Mouse (Mus musculus) adipocyte (in vitro differentiated cells): ENCODE measurements around the gene Arhgap25.
"Not testable (repeated sequence)": the region's sequence is repeated elsewhere in the genome, so short reads cannot be mapped to it uniquely, and the experiment has no call there.

Experiments used
- DNase-seq: peaks from one replicate; pipeline ENCODE4 v3.0.0-alpha.2; 2016; ENCODE audit warnings: low spot score

Gene Arhgap25

DNA sequence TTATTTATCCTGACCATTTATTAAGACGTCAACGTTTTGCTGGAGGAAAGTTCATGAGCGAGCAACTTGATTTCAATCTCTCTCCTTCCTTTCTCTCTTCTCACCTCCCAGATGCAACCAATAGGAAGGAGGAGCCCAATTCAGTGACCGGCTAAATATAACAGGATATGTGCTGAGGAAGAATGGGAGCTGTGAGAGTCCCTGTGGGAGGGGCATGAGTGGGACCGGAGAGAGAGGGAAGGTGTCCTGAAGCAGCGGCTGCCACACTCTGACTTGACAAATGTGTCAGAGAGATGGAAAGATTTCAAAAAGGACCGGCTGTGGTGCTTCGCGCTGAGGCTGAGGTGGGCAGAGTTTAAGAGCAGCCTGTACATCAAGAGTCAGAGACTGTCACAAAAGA lies 2.6 kb upstream of the Arhgap25 start:
- DNase-seq: no peak

DNA sequence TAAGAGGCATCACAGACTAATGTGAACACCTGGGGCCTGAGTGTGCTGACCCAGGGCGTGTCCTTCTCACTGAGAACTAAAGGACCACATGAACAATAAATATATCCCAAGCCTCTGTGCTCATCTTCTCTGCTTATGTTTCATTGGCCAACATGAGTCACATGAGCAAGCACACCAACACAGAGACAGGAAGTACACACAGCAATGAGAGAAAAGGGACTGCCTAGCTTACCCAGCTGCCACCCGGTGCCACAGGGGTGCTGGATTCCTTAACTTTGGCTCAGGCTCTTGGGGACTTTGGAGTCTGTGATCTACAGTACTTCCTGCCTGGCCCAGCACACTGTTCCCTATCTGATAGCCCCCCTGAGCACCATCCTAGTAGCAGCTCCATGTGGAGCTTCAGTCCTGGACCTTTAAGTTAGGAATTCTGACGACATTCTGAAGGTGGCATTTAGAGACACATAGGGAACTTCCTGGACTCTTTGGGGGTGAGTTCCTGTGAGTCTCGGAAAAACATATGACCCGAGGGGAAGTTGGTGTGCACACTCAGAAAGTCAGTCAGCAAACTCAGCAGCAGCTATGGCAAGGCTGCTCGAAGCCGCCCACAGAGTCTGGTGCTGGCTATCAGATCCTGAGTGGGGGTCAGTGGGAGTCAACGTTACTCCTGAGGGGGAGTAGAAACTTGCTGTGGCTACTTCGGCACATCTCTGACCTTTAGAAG lies 2.0 kb upstream of the Arhgap25 start:
- DNase-seq: no peak

DNA sequence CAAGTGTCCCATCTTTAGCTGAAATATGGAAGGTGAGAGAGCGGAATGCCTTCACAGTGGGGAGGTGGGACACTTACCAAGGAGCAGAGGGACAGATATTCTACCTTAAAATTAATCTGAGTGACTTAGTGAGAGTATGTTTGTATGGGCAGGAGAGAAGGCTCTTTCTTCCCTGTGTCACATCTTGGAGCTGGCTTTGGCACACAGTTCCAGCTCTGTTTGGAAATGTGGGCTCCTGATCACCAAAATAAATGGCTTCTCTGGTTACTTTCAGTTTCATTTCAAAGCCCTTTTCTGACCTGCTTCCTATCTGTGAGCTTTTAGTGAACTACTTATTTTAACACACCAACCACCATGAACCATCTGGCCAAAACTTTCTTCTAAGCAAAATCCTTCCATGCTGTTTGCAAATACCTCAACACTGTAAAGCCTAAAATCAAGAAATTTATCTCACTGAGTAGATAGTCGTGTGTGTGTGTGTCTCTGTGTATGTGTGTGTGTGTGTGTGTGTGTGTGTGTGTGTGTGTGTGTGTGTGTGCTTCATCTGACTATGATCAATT lies 1.5 kb downstream of the Arhgap25 start:
- DNase-seq: peak; percentile 52

DNA sequence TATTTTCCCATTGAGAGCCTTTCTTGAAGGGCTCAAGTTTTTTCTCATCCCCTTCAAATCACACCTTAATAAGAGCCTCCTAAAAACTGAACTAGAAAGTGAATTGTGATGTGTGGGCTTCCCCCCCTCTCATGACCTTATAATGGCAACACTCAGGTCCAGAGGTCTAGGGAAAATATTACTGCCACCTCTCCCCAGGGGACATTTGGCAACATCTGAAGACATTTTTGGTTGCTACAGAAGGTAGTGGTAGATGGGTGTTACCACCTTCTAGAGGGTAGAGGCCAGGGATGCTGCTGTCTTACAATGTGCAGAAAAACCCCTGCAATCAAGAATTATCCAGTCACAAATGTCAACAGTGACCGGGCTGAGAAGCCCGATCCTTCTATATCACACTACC lies 2.7 kb downstream of the Arhgap25 start:
- no peak for DNase-seq

DNA sequence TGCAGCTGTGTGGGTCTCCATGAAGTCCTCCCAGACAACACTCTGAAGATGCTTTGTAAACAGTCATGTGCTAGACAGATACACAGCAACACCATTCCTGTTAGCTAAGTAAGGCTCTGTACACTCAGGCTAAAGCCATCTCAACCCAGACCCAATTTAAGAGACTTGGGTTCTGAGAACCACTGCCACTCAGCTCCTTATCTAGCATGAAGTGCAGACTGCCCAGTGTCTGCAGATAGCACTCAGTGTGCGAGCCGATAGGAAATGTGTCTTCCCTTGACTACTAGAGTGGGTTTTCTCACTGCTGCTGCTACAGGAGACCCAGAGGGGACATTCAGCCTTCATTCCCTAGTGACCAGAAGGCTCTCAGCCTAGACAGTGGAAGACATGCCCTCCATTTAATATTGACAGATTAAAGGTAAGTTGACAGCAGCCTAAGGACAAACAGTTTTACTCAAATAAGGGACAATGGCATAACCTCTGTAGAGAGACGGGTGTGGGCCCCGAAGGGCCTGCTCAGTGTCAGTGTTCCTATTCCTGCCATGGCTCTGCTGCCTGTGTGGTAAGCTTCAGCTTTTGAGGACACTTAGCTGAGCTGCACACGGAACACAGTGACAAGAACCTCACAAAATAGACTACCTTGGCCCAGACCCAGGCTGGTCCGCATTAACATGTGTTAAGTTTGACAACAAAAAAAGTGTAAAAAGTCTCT lies 5.1 kb downstream of the Arhgap25 start:
- DNase-seq: no peak

DNA sequence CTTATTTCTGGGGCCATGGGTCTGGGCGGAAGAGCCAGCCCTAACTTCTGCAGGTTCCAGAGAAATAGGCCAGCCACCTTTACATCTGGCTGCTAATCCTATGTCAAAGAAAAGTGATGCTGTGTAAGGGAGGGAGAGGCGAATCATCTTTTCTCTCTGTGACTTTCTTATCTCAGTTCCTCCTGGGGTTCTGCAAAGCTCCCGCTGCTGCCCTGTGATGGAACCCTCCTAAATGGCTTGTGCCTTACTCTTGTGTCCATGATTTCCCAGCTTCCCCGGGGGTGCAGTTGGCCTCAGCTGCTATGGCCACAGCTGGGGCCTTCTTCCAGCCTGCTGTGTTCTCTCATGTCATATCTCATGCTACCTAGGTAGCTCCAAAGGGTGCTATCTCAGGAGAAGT lies 5.7 kb downstream of the Arhgap25 start:
- no peak for DNase-seq

DNA sequence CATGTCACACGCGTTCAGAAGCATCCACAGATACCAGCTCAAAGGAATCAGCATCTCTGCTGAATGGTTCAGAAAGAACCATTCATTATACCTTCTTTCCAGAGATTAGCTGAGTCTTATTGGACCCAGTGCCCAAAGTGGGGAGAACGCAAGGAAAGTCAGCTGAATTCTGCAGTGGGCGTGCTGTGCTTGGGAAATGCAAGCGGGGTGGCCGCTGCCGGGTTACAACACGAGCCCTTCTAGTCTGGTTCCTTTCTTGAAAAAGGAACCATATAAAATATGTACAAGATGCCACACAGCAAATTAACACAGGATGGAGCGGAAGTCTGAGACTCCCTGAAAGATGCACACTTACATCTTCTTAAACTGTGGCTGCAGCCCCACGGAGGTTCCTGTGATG lies 7.9 kb downstream of the Arhgap25 start:
- no peak for DNase-seq

DNA sequence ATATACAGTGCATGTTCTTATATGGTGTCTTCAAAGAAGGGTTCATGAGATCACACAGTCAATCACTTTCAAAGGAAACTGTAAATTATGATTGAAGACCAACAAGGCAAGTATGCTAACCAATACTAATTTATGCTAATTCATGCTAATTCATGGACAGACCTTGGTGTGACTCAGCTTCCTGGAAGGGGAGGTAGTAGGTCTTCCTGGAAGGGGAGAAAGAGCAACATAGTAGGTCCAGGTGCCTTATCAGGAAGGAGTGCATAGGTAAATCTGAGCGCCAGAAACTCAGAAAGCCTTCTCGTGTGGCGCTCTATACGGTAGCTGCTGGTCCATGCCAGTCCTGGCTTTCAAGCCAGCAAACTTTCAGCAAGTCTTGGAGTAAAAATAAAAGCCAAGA lies 8.8 kb downstream of the Arhgap25 start:
- DNase-seq: no peak

DNA sequence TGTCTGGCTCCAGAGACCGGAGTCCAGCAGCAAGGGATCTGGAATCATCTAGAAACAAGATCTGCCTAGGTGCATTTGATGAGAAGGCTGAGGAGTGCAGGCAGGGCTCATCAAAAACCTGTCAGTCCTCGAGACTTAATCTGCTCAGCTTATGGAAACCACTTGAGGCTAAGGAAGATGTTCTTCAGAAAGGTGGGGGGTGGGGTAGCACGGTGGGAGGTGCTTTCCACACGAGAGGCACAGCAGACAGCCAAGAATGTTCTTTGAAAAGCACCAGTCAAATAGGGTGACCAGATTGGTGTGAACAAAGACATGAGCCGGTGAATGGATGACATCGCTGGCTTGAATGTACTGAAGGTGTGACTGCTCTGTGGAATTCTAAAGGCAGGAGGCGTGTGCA lies 9.3 kb downstream of the Arhgap25 start:
- DNase-seq: no peak

DNA sequence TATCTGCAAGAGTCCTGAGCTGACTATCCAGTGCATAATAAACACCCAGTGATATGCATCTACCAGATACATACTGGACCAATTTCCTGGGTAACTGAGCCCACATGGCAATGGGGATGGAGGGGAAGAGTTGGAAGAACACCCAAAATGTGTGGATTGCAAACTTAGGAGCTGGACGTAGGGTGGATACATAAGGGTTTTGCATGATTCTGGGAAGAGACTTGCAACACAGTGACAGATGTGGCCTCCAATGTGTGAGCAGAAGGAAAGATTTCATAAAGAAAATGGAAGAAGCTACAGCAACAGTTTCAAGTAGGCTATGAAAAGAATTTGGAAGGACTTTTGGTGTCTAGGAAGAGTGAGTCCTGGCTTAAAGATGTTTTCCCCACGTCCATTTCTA lies 10.0 kb downstream of the Arhgap25 start:
- DNase-seq: no peak

DNA sequence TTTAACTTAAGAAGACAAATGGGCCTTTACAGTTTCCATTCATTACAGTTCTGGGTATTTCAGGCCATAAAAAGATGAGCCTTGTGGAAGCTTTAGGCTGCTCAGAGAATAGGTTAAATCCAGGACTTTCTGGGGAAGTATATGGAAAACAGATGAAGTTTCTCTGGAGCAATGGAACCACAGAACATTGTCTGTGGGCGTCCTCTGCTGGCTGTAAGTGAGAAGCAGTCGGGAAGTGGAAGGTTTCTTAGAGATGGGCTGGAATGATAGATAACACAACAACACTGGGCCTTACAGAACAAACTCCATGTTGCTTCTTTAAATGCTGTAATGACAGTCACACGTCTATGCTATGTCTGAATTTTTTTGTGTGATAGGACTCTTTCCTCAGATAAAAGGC lies 10.8 kb downstream of the Arhgap25 start:
- DNase-seq: peak; percentile 75

DNA sequence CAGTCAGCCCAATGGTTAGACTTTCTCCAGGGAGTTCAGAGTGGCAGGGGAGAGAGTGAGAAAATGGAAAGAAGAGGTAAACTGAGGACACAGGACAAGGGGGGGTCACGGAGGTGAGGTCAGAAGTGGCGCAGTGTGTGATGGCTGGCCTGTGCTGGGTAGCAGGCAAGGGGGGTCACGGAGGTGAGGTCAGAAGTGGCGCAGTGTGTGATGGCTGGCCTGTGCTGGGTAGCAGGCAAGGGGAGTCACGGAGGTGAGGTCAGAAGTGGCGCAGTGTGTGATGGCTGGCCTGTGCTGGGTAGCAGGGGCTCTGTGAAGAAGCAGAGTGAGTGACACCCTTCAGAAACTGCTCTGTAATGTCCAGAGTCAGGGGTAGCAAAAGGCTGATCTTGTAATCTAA lies 11.4 kb downstream of the Arhgap25 start:
- DNase-seq: not testable (repeated sequence)

DNA sequence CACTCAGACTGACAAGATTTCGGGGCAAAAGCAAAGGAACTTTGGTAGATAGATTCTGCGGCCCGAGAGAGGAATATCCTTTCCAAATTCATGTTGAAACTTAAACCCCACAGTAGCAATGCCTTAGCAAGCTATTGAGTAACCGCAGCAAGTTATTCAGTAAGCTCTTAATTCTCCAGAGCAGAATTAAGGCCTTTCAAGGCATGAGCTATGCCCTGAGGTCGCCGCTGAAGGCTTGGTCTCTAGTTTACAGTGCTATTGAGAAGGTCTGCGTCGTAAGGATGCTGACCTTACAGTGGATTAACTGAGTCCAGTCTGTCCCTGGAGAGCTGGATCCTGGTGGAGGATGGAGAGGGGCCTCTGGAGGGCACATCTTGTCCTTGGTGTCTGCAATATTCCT lies 12.5 kb downstream of the Arhgap25 start:
- DNase-seq: no peak

DNA sequence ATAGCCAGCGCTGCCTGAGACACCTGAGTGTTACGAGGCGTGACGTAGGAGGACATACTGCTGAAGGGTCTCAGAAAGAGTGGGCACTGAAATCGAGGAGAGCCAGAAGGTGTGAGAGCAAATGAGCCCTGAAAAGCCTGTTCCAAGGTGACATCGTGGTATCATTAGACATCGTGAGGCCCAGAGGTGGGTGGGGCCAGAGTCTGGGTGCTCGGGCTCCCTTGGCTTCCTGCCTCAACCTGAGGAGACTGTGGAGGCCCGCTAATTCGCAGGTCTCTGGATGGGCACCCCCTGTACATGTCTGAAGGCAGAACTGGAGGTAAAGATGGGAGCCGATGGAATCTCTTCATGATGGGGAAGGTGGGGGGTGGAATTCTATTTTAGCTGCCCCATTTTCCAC lies 13.2 kb downstream of the Arhgap25 start:
- DNase-seq: no peak

DNA sequence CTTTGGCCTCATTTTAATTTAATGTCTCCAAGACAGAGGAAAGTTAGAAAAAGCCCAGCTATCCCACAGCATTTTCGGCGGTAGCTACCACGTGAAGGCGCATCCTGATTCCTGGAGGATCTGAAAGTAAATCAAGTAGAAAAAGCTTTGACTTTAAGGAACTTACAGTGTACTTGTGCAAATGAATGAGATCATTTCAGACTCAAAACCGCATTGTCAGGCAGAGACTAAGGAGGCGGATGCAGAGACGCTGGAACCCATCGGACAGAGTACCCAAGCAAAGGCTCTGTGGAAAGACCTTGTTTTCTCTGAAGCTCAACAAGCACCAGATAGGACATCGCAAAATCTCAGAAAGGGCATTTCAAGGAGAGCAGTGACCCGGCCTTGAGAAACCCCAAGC lies 14.4 kb downstream of the Arhgap25 start:
- no peak for DNase-seq

DNA sequence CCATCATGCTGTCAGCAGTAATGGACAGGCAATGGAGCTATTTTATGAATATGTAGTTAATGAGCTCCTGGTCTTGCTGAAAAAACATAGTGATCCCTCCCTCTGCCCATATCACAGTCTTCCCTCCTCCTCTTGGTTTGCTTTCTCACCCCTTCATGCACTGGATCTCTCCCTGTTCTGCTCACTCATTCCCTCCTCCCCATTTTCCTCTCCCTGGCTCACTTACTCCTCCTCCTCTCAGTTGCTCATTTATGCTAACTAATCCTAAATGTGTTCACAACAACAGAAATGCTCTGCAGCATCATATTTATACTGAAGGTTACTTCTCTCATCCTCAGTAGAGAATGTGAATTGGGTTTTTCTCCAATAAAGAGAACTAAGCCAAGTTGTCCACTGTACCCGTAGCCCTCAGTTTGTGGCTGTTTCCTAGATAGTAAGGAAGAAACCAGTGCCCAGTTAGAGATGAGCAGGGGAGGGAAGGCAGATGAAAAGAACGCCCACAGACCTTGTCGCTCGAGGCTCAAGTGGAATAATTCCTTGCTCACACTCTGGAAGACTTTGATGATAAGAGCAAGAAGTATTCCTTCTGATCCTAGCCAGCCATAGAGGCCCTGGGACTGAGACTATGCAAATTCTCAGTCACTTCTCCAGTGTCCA lies 15.2 kb downstream of the Arhgap25 start:
- no peak for DNase-seq

DNA sequence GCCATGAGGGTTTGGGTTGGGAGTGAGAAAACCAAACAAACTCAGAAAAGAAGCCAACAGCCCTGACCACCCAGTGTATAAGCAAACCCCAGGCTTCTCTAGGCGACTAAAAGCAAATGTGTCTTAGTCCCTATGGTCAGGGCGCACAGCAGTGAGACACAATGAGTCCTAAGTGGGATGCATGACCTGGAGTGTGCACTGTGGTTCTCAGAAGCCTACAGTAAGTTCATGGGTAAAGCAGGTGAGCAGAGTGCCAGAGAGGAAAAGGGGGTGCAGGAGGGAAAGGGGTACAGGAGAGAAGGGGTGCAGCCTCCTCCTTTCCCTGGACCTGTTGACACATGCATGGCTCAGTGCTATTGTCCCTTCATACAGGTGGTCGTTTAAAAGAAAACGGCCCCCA lies 18.7 kb downstream of the Arhgap25 start:
- no peak for DNase-seq

DNA sequence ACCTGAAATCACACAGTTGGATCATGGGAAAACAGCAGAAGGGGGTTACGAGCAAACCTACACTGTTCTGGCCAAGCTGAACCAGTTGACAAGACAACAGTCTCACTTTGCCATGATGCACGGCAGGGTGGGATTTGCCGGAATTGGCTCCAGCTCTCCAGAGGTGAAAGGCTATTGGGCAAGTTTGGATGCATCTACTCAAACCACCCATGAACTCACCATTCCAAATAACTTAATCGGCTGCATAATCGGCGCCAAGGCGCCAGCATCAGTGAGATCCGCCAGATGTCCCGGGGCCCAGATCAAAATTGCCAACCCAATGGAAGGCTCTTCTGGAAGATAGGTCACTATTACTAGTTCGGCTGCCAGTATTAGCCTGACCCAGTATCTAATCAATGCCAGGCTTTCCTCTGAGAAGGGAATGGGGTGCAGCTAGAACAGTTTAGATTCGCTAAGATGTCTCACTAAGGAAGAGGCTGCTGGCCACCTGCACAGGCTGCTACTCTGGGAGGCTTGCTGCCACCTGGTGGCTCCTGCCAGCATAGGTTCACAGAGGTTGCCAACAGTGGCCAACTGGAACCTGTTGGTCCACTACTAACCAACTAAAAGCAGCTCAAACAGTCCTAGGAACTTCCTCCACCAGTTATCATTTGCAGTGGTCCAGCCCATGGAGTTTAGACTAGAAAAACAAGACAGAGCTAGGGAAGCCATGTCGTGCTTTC lies 19.9 kb downstream of the Arhgap25 start:
- DNase-seq: peak; percentile 89

DNA sequence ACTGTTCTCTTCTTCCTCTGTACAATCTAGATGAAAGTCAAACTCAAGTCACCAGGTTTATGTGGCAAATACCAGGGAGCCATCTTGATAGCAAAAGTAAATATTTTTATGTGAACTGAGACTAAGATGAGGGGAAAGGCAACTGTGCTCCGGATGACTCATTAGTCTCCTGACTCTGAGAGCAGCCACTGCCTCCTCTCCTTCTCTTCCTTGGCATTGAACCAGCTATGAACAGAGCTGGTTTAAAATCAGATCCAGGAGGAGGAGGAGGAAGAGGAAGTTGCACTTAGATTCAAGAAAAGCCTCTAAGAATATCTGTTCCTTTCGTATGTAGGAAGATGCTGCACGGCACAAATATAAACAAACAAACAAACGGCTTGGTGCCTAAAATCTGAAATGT lies 22.1 kb downstream of the Arhgap25 start:
- peak; percentile 90 for DNase-seq

DNA sequence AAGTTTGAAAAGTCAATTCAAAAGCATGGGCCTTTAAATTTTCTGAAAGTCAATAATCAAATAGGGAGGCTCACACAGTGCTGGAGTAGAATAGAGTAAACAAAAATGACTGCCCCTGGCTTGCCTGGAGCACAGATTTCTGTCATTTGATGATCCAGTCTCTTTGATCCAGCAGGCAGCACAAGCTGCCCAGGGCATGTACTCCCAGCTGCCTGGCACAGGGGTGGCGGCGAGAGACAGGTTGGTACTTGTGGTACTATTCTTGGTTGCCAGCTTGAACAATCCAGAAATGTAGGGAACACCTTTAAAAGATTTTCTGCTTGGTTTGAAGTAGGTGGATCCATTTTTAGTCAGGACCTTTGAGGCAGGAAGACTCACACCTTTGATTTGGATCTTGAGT lies 23.3 kb downstream of the Arhgap25 start:
- DNase-seq: no peak

DNA sequence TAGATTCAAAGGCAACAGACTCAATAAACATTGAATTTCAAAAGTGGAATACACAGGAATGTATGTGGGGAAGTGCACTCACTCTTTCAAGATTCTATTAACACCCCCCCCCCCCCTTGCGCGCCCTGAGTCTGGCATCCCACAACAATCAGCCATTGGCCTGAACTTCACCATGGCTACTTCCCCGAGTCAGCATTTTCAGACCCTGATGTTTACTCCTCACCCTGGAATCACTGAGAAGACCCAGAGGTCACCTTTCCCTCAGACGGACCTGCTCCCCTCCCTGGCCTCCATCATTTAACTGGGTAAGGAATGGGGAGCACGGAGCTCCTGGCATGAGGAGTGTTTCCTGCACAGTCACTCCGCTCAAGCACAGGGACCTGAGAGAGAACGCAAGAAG lies 28.2 kb downstream of the Arhgap25 start:
- DNase-seq: no peak

DNA sequence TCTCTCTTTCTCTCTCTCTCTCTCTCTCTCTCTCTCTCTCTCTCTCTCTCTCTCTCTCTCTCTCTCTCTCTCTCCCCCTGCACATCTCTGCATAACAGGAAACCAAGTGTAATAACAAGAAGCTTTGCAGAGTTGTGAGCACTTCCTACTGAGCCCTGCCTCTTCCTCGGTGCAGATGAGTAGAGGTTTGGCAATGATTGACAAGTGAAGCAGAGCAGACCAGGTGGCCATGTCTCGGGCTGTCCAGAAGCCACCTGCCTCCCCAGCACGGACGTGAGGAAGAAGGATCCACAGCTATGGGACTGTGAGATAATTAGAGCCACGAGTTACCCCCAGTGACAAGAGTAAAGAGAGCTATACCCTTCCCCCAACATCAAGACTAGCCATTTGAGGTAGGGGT lies 29.1 kb downstream of the Arhgap25 start:
- no peak for DNase-seq
